Mouse (Mus musculus) heart, postnatal 4 days (tissue): ENCODE results near the gene Serpinb13. TPM values are rescaled to one million over a fixed set of nuclear protein-coding genes. Genes with fewer than 3 reads are reported as not detected.
"Not testable (repeated sequence)": the region's sequence is repeated elsewhere in the genome, so short reads cannot be mapped to it uniquely, and the experiment has no call there.

ENCODE experiments used
- DNase-seq: peaks from one replicate; pipeline ENCODE4 v3.0.0; 2021
- total RNA-seq, 2 experiments: library from RNA; stranded (reverse); gene quantifications; 2 replicates each; pipeline ENCODE4 v1.2.3; 2021

Gene Serpinb13
- not detected for total RNA-seq

DNA sequence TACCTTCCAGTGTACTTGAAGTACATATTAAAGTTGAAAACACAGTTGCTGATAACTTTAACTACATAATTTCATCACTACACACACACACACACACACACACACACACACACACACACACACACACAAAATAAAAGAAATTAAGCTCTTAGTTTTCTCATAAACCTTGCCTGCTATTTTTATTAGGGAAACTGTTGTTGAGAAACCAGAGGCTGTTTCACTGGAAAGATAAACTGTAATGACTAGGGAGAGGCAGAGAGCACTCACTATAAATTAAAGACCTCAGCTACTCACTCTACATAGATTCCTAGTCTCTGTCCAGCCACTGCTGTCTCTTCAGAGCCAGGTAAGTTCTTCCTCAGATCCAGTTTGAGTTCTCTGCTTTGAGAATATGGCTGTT is at the start of gene Serpinb13:
Gene Serpinb13 (plus strand): TSS at position 301 of the 400 bp plus-strand sequence.
- DNase-seq: no peak

DNA sequence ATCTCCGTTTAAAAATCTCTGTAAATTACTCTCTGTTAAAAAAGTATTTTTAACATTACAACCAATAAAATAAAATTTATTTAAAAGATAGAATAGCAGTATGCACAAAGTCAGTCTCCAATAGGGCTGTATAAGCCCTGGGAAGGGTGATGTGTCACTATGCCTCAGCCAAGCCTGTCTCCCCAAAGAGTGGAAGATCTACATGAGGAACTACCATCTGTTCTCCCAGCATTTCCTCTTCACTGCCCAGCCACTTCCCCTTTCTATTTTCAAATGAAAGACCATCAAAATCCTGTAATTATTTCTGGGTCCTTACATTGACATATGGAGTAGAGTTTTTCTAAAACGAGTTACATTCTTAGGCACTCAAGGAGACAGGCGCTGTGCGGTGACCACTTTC is 48.8 kb upstream of the Serpinb13 start:
- DNase-seq: no peak

GRCm38 (mm10) chr1:106933658-106934057 is 47.1 kb upstream of the Serpinb13 start:
- DNase-seq: no peak

- no peak for DNase-seq
Measured at GRCm38 (mm10) chr1:106934265-106934664, 46.5 kb upstream of the Serpinb13 start, which contains the start of gene Serpinb12. Serpinb12 (plus strand) TSS chr1:106934449.

DNA sequence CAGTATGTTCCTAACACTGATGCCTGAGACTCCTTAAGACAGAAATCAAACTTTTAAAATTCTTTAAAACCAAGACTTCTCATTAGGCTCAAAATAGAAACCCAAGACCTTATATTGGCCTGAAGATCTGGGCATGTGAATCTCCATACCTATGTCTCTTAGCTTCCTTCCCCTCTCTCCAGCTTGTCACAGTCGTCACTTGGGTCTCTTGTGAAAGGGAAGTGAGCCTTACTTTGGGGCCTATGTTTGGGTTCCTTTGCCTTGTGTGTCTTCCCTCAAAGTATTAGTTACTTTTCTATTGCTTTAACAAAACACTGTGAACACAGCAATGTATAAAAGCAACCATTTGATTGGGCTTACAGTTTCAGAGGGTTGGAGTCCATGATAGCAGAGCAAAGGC is 33.6 kb upstream of the Serpinb13 start:
- DNase-seq: no peak

DNA sequence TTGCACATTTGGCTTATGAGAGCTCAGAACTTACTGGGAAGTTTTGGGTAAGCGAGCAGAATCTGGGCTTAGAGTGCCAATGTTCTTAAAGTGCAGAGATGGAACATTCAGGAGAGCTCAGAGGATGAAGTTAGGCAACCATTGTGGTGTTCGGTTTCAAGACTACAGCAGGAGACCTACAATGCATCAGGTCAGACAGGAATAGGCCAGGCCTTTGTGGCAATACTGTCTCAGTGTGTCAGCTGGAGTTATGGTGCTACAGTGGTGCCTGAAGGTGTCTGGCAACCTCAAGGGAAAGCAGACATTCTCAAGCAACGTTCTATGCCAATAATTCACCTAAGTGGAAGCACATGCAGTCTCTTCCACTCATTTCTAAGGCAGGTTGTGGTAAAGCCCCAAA is 20.8 kb upstream of the Serpinb13 start:
- DNase-seq: no peak

- DNase-seq: peak; percentile 10
Measured at GRCm38 (mm10) chr1:106961023-106961422, 19.8 kb upstream of the Serpinb13 start.

- DNase-seq: no peak
Measured at GRCm38 (mm10) chr1:106983092-106983491, 2.3 kb downstream of the Serpinb13 start.

DNA sequence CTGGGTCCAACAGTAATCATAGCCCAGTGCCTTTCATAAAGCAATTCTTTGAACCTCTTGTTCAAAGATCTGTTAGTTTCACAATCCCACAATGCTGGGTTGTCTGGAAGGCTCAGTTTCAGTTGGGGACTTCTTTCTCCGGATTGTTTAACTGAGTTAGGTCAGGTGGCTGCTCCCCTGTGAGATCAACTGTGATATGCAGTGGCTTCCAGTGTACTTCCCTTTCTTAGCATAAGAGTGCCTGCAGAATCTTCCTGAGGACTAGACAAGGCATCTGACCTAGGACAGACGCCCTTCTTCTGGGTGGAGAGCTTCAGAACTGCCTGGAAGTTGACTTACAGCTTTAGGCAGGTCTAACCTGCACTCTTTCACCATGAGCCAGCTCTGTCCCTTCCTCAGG is 3.1 kb downstream of the Serpinb13 start:
- DNase-seq: no peak

GRCm38 (mm10) chr1:107000424-107000823 is 19.6 kb downstream of the Serpinb13 start:
- peak; percentile 64 for DNase-seq

- DNase-seq: no peak
Measured at GRCm38 (mm10) chr1:107001754-107002153, 21.0 kb downstream of the Serpinb13 start.

- no peak for DNase-seq
Measured at GRCm38 (mm10) chr1:107006316-107006715, 25.5 kb downstream of the Serpinb13 start.

DNA sequence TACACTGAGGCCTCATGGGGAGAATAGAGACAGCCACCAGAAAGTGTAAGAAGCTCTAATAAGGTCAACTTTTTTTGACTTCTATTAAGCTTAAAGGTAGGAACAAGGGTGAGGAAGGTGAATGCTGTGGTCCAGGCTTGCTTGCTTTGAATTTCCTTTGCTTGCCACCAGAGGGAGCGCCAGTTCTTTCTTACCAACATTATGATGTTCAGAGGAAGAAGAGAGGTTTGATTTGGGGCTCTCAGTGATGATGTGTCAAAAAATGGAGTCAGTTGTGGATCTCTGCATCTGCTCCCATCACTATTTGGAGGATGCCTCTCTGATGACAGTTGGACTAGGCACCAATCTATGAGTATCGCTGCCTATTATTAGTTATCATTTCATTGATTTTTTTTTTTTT is 33.7 kb downstream of the Serpinb13 start:
- DNase-seq: peak; percentile 31

DNA sequence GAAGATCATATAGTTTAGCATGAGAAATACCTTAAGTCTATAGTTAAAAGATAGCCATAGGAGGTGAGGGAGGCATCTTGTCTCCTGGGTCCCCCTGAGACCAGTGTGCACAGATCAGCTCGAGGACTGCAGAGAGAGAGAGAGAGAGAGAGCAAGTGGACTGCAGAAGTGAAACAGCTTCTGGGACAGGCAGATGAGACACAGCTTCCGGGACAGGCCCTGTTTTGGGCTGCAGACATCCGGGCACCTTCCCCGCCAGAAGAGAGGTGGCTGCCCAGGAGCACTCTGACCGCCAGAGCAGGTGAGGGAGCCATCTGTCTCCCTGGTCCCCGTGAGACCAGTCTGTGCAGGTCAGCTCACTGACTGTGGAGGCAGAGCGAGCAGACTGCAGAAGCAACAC is 34.4 kb downstream of the Serpinb13 start:
- no peak for DNase-seq

- DNase-seq: no peak
Measured at GRCm38 (mm10) chr1:107025886-107026285, 45.1 kb downstream of the Serpinb13 start.

- not testable (repeated sequence) for DNase-seq
Measured at GRCm38 (mm10) chr1:107034236-107034635, 53.5 kb downstream of the Serpinb13 start.

Other genes with a start within 250 kb of the Serpinb13 start
- gene Kdsr, start 221.3 kb upstream of the Serpinb13 start, total RNA-seq: 1 to 10 TPM; 7.8 to 9.7 TPM
- gene Vps4b, start 184.3 kb upstream of the Serpinb13 start, total RNA-seq: 10 to 100 TPM; 52.6 to 58.4 TPM
- not detected for gene Serpinb5, start 119.8 kb upstream of the Serpinb13 start, total RNA-seq
- gene Serpinb12, start 46.5 kb upstream of the Serpinb13 start, total RNA-seq: not detected
- not detected for gene Serpinb3a, start 71.3 kb downstream of the Serpinb13 start, total RNA-seq
- not detected for gene Serpinb3d, start 102.5 kb downstream of the Serpinb13 start, total RNA-seq